Mouse (Mus musculus) CH12.LX (cell line): ENCODE measurements at regions not wholly inside any gene's neighbourhood (a gene's known extent, or its start where the extent isn't known, plus 50 kb on each side); places are given as distances from the start of the nearest gene placed in this dataset.

ENCODE experiments used
- DNase-seq: peaks from one replicate; pipeline ENCODE4 v3.0.0-alpha.2; 2013; ENCODE audit errors: extremely low read depth
- H3K27ac ChIP-seq: 2 replicates; pipeline ENCODE4 v1.5.1; 2012; ENCODE audit warnings: low read depth, mild to moderate bottlenecking, control low read depth, moderate library complexity; ENCODE audit not compliant: insufficient read depth
- H3K27me3 ChIP-seq: replicated peaks from 2 replicates; pipeline ENCODE3; 2012; ENCODE audit warnings: inconsistent platforms
- H3K36me3 ChIP-seq, 2 experiments: replicated peaks in 1 of 2; 2 replicates each; pipeline versions ENCODE3 to v1.6.1; 2012; ENCODE audit warnings: inconsistent platforms in 1 of 2, low read length in 1 of 2, mild to moderate bottlenecking in 1 of 2, mixed read lengths in 1 of 2, moderate library complexity in 1 of 2; ENCODE audit not compliant: control insufficient read depth in 1 of 2, insufficient read depth in 1 of 2
- H3K4me1 ChIP-seq, 2 experiments: 2 replicates each; pipeline ENCODE4 v1.6.1; 2012; ENCODE audit warnings: inconsistent platforms in 1 of 2, moderate library complexity in 1 of 2; ENCODE audit not compliant: insufficient read depth in 2 of 2, control insufficient read depth in 1 of 2
- H3K4me2 ChIP-seq: 2 replicates; pipeline ENCODE4 v1.6.1; 2012; ENCODE audit warnings: low read depth, mild to moderate bottlenecking, control low read depth; ENCODE audit not compliant: poor library complexity, insufficient read depth, severe bottlenecking
- H3K4me3 ChIP-seq, 3 experiments: fragments of 150-350 bp in 1 of 3; sonication (generic) in 1 of 3; replicated peaks in 1 of 3; 2 replicates each; pipeline versions ENCODE3 to v1.5.1; 2011 to 2012; ENCODE audit warnings: low read depth in 2 of 3, low read length in 2 of 3, mild to moderate bottlenecking in 2 of 3, moderate library complexity in 2 of 3, control low read depth in 1 of 3, improper control_type of control experiment in 1 of 3, inconsistent platforms in 1 of 3, mixed read lengths in 1 of 3; ENCODE audit not compliant: poor library complexity in 1 of 3
- H3K79me2 ChIP-seq: replicated peaks from 2 replicates; pipeline ENCODE4 v1.6.1; 2012; ENCODE audit warnings: mild to moderate bottlenecking, moderate library complexity; ENCODE audit not compliant: control insufficient read depth, poor library complexity, insufficient read depth, severe bottlenecking; ENCODE audit errors: extremely low read depth
- H3K9ac ChIP-seq: 2 replicates; pipeline ENCODE4 v1.6.1; 2012; ENCODE audit warnings: low read depth, mild to moderate bottlenecking, control low read depth, moderate library complexity; ENCODE audit not compliant: insufficient read depth
- H3K9me3 ChIP-seq: replicated peaks from 2 replicates; pipeline ENCODE3; 2012; ENCODE audit warnings: low read length, inconsistent platforms, mixed read lengths
- BHLHE40 ChIP-seq: IDR thresholded peaks from 2 replicates; pipeline ENCODE4 v1.6.1; 2011; ENCODE audit warnings: mild to moderate bottlenecking, low read depth, low read length, improper control_type of control experiment
- CHD2 ChIP-seq: IDR thresholded peaks from 2 replicates; pipeline ENCODE4 v1.6.1; 2011; ENCODE audit warnings: low read length, improper control_type of control experiment
- E2F4 ChIP-seq: IDR thresholded peaks from 2 replicates; pipeline ENCODE4 v1.6.1; 2011; ENCODE audit warnings: low read depth, low read length, improper control_type of control experiment; ENCODE audit not compliant: insufficient replicate concordance
- ELF1 ChIP-seq: IDR thresholded peaks from 2 replicates; pipeline ENCODE4 v1.6.1; 2014; ENCODE audit warnings: low read depth, mild to moderate bottlenecking, inconsistent platforms, low read length, improper control_type of control experiment
- GABPA ChIP-seq: IDR thresholded peaks from 2 replicates; pipeline ENCODE4 v1.6.1; 2012; ENCODE audit warnings: low read depth, low read length, improper control_type of control experiment, inconsistent platforms; ENCODE audit not compliant: insufficient replicate concordance
- HCFC1 ChIP-seq: IDR thresholded peaks from 2 replicates; pipeline ENCODE4 v1.6.1; 2012; ENCODE audit warnings: low read depth, mild to moderate bottlenecking, inconsistent platforms, low read length, improper control_type of control experiment
- JUND ChIP-seq: conservative IDR thresholded peaks from 2 replicates; pipeline ENCODE4 v1.6.1; 2011; ENCODE audit warnings: low read depth, low read length, improper control_type of control experiment
- MAFK ChIP-seq: IDR thresholded peaks from 2 replicates; pipeline ENCODE4 v1.6.1; 2011; ENCODE audit warnings: low read length, improper control_type of control experiment; ENCODE audit not compliant: insufficient replicate concordance
- MEF2A ChIP-seq: IDR thresholded peaks from 2 replicates; pipeline ENCODE4 v1.6.1; 2014; ENCODE audit warnings: low read depth, mild to moderate bottlenecking, inconsistent platforms, low read length, improper control_type of control experiment, borderline replicate concordance
- MYC ChIP-seq: IDR thresholded peaks from 2 replicates; pipeline ENCODE4 v1.6.1; 2011; ENCODE audit warnings: low read depth, mild to moderate bottlenecking, improper control_type of control experiment, low read length
- NRF1 ChIP-seq: IDR thresholded peaks from 2 replicates; pipeline ENCODE4 v1.6.1; 2014; ENCODE audit warnings: low read depth, mild to moderate bottlenecking, inconsistent platforms, low read length, improper control_type of control experiment, moderate library complexity
- PAX5 ChIP-seq: IDR thresholded peaks from 2 replicates; pipeline ENCODE4 v1.6.1; 2012; ENCODE audit warnings: low read length, inconsistent platforms, mixed read lengths
- RAD21 ChIP-seq: IDR thresholded peaks from 2 replicates; pipeline ENCODE4 v1.6.1; 2011; ENCODE audit warnings: low read depth, mild to moderate bottlenecking, low read length, improper control_type of control experiment, moderate library complexity
- RCOR1 ChIP-seq: conservative IDR thresholded peaks from 2 replicates; pipeline ENCODE4 v1.6.1; 2012; ENCODE audit warnings: low read depth, mild to moderate bottlenecking, inconsistent platforms, low read length, improper control_type of control experiment
- TBP ChIP-seq: conservative IDR thresholded peaks from 2 replicates; pipeline ENCODE4 v1.6.1; 2011; ENCODE audit warnings: low read depth, low read length, improper control_type of control experiment
- TCF12 ChIP-seq: IDR thresholded peaks from 2 replicates; pipeline ENCODE4 v1.6.1; 2014; ENCODE audit warnings: low read depth, mild to moderate bottlenecking, inconsistent platforms, low read length, improper control_type of control experiment
- UBTF ChIP-seq: IDR thresholded peaks from 2 replicates; pipeline ENCODE4 v1.6.1; 2012; ENCODE audit warnings: low read depth, mild to moderate bottlenecking, inconsistent platforms, low read length, improper control_type of control experiment, moderate library complexity
- USF2 ChIP-seq: conservative IDR thresholded peaks from 2 replicates; pipeline ENCODE4 v1.6.1; 2011; ENCODE audit warnings: low read depth, low read length, improper control_type of control experiment
- ZKSCAN1 ChIP-seq: IDR thresholded peaks from 2 replicates; pipeline ENCODE4 v1.6.1; 2012; ENCODE audit warnings: low read depth, inconsistent platforms, low read length, improper control_type of control experiment, borderline replicate concordance
- ZMIZ1 ChIP-seq: IDR thresholded peaks from 2 replicates; pipeline ENCODE4 v1.6.1; 2012; ENCODE audit warnings: low read depth, mild to moderate bottlenecking, inconsistent platforms, low read length, improper control_type of control experiment
- dilution Hi-C: fragments of 300-500 bp; cut with MboI; formaldehyde crosslinking; loops from 2 replicates; pipeline ENCODE4 v1.14.3; 2020; ENCODE audit warnings: low sequenced_read_pairs; ENCODE audit not compliant: extremely low pct_unique_long_range_greater_than_20kb, extremely low pct_ligation_motif_present
- in situ Hi-C: fragments of 300-500 bp; cut with MboI; formaldehyde crosslinking; loops from 3 replicates; pipeline ENCODE4 v1.14.3; 2019; ENCODE audit warnings: low sequenced_read_pairs, low pct_ligation_motif_present, low pct_unique_long_range_greater_than_20kb, mixed read lengths

DNA sequence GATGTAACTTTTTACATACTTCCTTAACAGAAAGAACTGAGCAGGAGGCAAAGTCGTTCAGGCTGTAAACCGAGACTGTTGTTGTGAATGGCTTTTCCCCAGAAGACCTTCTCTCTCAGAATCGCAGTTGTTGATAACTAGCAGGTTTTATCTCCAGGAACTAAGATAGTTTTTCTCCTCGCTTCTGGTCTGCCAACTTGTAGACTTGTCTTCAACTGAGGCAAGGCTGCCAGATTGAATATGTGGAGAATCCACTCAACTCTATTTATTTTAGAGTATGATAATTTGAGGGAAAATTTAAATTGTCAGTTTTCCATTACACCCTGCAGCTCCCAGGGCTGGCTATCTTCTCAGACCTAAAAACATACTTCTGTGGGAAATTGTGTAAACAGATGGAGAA is 206.6 kb upstream of the Tet2 start:
- no peak for DNase-seq
- H3K4me1 ChIP-seq: peaks cover 33 to 84% of the 10 kb centered on the region in 2 experiments
- TF ChIP-seq MAFK (no peak), RCOR1 (no peak), CHD2 (no peak), NRF1 (no peak), JUND (no peak), TCF12 (no peak), ELF1 (no peak), BHLHE40 (no peak), UBTF (no peak), TBP (no peak), GABPA (no peak), PAX5 (no peak)
- TF ChIP-seq, all 38 proteins: peak for 0
- Histone ChIP-seq H3K4me3 (no peak overlapping the region), H3K79me2 (peaks cover 12% of the 10 kb centered on the region), H3K27me3 (no peaks in the 10 kb centered on the region), H3K36me3 (peaks cover 0 to 2% of the 10 kb centered on the region in 2 experiments), H3K27ac (peak overlapping the region; percentile 21; the same call in 1 of the 2 replicates), H3K9ac (peak overlapping the region; percentile 78), H3K4me2 (peak overlapping the region; percentile 97), H3K9me3 (peaks cover 2% of the 10 kb centered on the region)
- in situ Hi-C loops (loop anchor here (10.0 kb wide), 1 partner anchor 417 kb away; no protein-coding TSS in a partner anchor), dilution Hi-C loops (no loop called here)

DNA sequence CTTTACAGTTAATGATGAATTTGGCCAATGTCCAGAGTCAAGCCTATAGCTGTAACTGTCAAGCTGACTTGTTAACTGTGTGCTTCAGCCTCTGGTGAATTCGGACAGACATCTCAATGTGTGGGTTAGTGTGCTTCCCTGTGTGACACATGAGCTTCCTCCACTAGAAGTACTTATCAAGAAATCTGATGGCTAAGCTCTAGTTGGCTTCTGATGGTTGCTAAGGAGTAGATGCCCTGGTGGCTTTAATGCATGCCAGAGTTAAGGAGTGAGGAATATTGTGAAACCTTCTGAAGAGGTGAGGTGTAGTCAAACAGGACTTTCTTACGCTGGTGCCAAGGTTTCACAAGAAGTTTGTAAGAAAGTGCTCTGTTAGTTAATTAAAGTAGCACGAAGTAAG is 208.1 kb upstream of the Tet2 start:
- Histone ChIP-seq H3K27ac (no peak overlapping the region), H3K36me3 (no peaks in the 10 kb centered on the region), H3K27me3 (no peaks in the 10 kb centered on the region), H3K4me1 (peaks cover 33 to 88% of the 10 kb centered on the region in 2 experiments), H3K4me3 (no peak overlapping the region), H3K9ac (no peak overlapping the region), H3K9me3 (no peaks in the 10 kb centered on the region), H3K4me2 (no peak overlapping the region), H3K79me2 (0 out of 2 replicates have a peak, but pooled peaks cover 3% of the 10 kb centered on the region)
- no peak for DNase-seq
- TF ChIP-seq PAX5 (no peak), RAD21 (no peak), USF2 (no peak), E2F4 (no peak), BHLHE40 (no peak), ZMIZ1 (no peak), MEF2A (no peak), ZKSCAN1 (no peak), HCFC1 (no peak), JUND (no peak), MYC (no peak)
- in situ Hi-C loops (loop anchor here (10.0 kb wide), 1 partner anchor 418 kb away; no protein-coding TSS in a partner anchor), dilution Hi-C loops (no loop called here)
